Mouse (Mus musculus): ENCODE data around the gene 4930556J24Rik. TPM values are rescaled to one million over a fixed set of nuclear protein-coding genes. Genes with fewer than 3 reads are reported as not detected.
A peak's percentile ranks its signal among the peaks of the same experiment; 100 is the strongest.
"Not testable (repeated sequence)": the region's sequence is repeated elsewhere in the genome, so short reads cannot be mapped to it uniquely, and the experiment has no call there.

Gene 4930556J24Rik
- polyA plus RNA-seq, 1 experiment from 2014 or later = 0.31 TPM

GRCm38 (mm10) chr11:3960901-3961300, 15.7 kb downstream of the 4930556J24Rik start:
- Histone ChIP-seq H3K4me1 (ENCODE audit: insufficient read depth, low read length) (peaks cover 14% of the 10 kb centered on the region), H3K9ac (replicated peaks; ENCODE audit: low read length) (no peak overlapping the region), H3K4me3 (ENCODE audit: low read length) (no peak overlapping the region), H3K36me3 (ENCODE audit: insufficient read depth, low read length) (no peaks in the 10 kb centered on the region), H3K27ac (ENCODE audit: low read length) (no peak overlapping the region), H3K9me3 (ENCODE audit: low read length) (peaks cover 2% of the 10 kb centered on the region; the same call in 1 of the 2 replicates), H3K4me2 (replicated peaks; ENCODE audit: low read depth, low read length) (no peak overlapping the region), H3K27me3 (ENCODE audit: insufficient read depth, low read length) (no peaks in the 10 kb centered on the region)
- no peak for ATAC-seq (ENCODE audit: low FRiP score, low TSS enrichment)
- WGBS = 63% methylated on average over 2 of the region's 2 CpGs

GRCm38 (mm10) chr11:3955371-3955770, 21.2 kb downstream of the 4930556J24Rik start:
- not testable (repeated sequence) for H3K4me3 ChIP-seq (ENCODE audit: low read length); H3K9me3 ChIP-seq (ENCODE audit: low read length); H3K4me1 ChIP-seq (ENCODE audit: insufficient read depth, low read length); H3K36me3 ChIP-seq (ENCODE audit: insufficient read depth, low read length); ATAC-seq (ENCODE audit: low FRiP score, low TSS enrichment); H3K27me3 ChIP-seq (ENCODE audit: insufficient read depth, low read length); H3K4me2 ChIP-seq (replicated peaks; ENCODE audit: low read depth, low read length); H3K9ac ChIP-seq (replicated peaks; ENCODE audit: low read length); H3K27ac ChIP-seq (ENCODE audit: low read length)
- 82% methylated on average over 4 of the region's 4 CpGs for WGBS

GRCm38 (mm10) chr11:3954876-3955275, 21.7 kb downstream of the 4930556J24Rik start:
- not testable (repeated sequence) for H3K9ac ChIP-seq (replicated peaks; ENCODE audit: low read length); H3K4me2 ChIP-seq (replicated peaks; ENCODE audit: low read depth, low read length); H3K36me3 ChIP-seq (ENCODE audit: insufficient read depth, low read length); H3K27me3 ChIP-seq (ENCODE audit: insufficient read depth, low read length); H3K4me3 ChIP-seq (ENCODE audit: low read length); ATAC-seq (ENCODE audit: low FRiP score, low TSS enrichment); H3K9me3 ChIP-seq (ENCODE audit: low read length); H3K27ac ChIP-seq (ENCODE audit: low read length); H3K4me1 ChIP-seq (ENCODE audit: insufficient read depth, low read length)
- WGBS = 85% methylated on average over 5 of the region's 5 CpGs

GRCm38 (mm10) chr11:3946386-3946785, 30.2 kb downstream of the 4930556J24Rik start:
- H3K4me3 ChIP-seq (ENCODE audit: low read length) = no peak overlapping the region
- H3K4me1 ChIP-seq (ENCODE audit: insufficient read depth, low read length) = no peaks in the 10 kb centered on the region
- no peaks in the 10 kb centered on the region for H3K9me3 ChIP-seq (ENCODE audit: low read length)
- no peak overlapping the region for H3K4me2 ChIP-seq (replicated peaks; ENCODE audit: low read depth, low read length)
- no peak for ATAC-seq (ENCODE audit: low FRiP score, low TSS enrichment)
- WGBS = 26% methylated on average over 1 of the region's 1 CpGs
- no peak overlapping the region for H3K27ac ChIP-seq (ENCODE audit: low read length)
- H3K9ac ChIP-seq (replicated peaks; ENCODE audit: low read length) = no peak overlapping the region
- no peaks in the 10 kb centered on the region for H3K36me3 ChIP-seq (ENCODE audit: insufficient read depth, low read length)
- peaks cover 5% of the 10 kb centered on the region; the same call in 1 of the 2 replicates for H3K27me3 ChIP-seq (ENCODE audit: insufficient read depth, low read length)

- no peak overlapping the region for H3K9ac ChIP-seq (replicated peaks; ENCODE audit: low read length)
- ATAC-seq (ENCODE audit: low FRiP score, low TSS enrichment) = no peak
- WGBS = 92% methylated on average over 7 of the region's 7 CpGs
- no peaks in the 10 kb centered on the region for H3K36me3 ChIP-seq (ENCODE audit: insufficient read depth, low read length)
- no peak overlapping the region for H3K27ac ChIP-seq (ENCODE audit: low read length)
- no peak overlapping the region for H3K4me2 ChIP-seq (replicated peaks; ENCODE audit: low read depth, low read length)
- no peaks in the 10 kb centered on the region for H3K4me1 ChIP-seq (ENCODE audit: insufficient read depth, low read length)
- peaks cover 5% of the 10 kb centered on the region; the same call in 1 of the 2 replicates for H3K27me3 ChIP-seq (ENCODE audit: insufficient read depth, low read length)
- no peak overlapping the region for H3K4me3 ChIP-seq (ENCODE audit: low read length)
- no peaks in the 10 kb centered on the region for H3K9me3 ChIP-seq (ENCODE audit: low read length)
These were observed 35.2 kb downstream of the 4930556J24Rik start for GRCm38 (mm10) chr11:3941371-3941770.

GRCm38 (mm10) chr11:3937321-3937874, 39.2 kb downstream of the 4930556J24Rik start:
- no peak overlapping the region for H3K4me3 ChIP-seq (ENCODE audit: low read length)
- no peak overlapping the region for H3K9ac ChIP-seq (replicated peaks; ENCODE audit: low read length)
- 74% methylated on average over 13 of the region's 13 CpGs for WGBS
- H3K4me2 ChIP-seq (replicated peaks; ENCODE audit: low read depth, low read length) = no peak overlapping the region
- H3K27ac ChIP-seq (ENCODE audit: low read length) = peak overlapping the region; percentile 62
- H3K4me1 ChIP-seq (ENCODE audit: insufficient read depth, low read length) = no peaks in the 10 kb centered on the region; the same call in 1 of the 2 replicates
- H3K27me3 ChIP-seq (ENCODE audit: insufficient read depth, low read length) = no peaks in the 10 kb centered on the region
- no peaks in the 10 kb centered on the region for H3K36me3 ChIP-seq (ENCODE audit: insufficient read depth, low read length)
- 0 out of 2 replicates have a peak, but pooled peaks have one; percentile 67 for ATAC-seq (ENCODE audit: low FRiP score, low TSS enrichment)
- H3K9me3 ChIP-seq (ENCODE audit: low read length) = no peaks in the 10 kb centered on the region

- Histone ChIP-seq H3K27me3 (ENCODE audit: insufficient read depth, low read length) (no peaks in the 10 kb centered on the region), H3K36me3 (ENCODE audit: insufficient read depth, low read length) (no peaks in the 10 kb centered on the region), H3K9ac (replicated peaks; ENCODE audit: low read length) (no peak overlapping the region), H3K4me2 (replicated peaks; ENCODE audit: low read depth, low read length) (no peak overlapping the region), H3K4me1 (ENCODE audit: insufficient read depth, low read length) (peaks cover 6% of the 10 kb centered on the region), H3K9me3 (ENCODE audit: low read length) (no peaks in the 10 kb centered on the region), H3K4me3 (ENCODE audit: low read length) (no peak overlapping the region), H3K27ac (ENCODE audit: low read length) (no peak overlapping the region)
- 72% methylated on average over 3 of the region's 3 CpGs for WGBS
- no peak for ATAC-seq (ENCODE audit: low FRiP score, low TSS enrichment)
These were observed 40.3 kb downstream of the 4930556J24Rik start for GRCm38 (mm10) chr11:3936318-3936717.

- Histone ChIP-seq H3K4me1 (ENCODE audit: insufficient read depth, low read length) (peaks cover 14% of the 10 kb centered on the region), H3K4me3 (ENCODE audit: low read length) (no peak overlapping the region), H3K4me2 (replicated peaks; ENCODE audit: low read depth, low read length) (no peak overlapping the region), H3K27me3 (ENCODE audit: insufficient read depth, low read length) (no peaks in the 10 kb centered on the region), H3K36me3 (ENCODE audit: insufficient read depth, low read length) (no peaks in the 10 kb centered on the region), H3K9me3 (ENCODE audit: low read length) (no peaks in the 10 kb centered on the region), H3K27ac (ENCODE audit: low read length) (peak overlapping the region; percentile 24; the same call in 1 of the 2 replicates), H3K9ac (replicated peaks; ENCODE audit: low read length) (no peak overlapping the region)
- 66% methylated on average over 4 of the region's 4 CpGs for WGBS
- ATAC-seq (ENCODE audit: low FRiP score, low TSS enrichment) = 0 out of 2 replicates have a peak, but pooled peaks have one; percentile 20
These were observed 41.4 kb downstream of the 4930556J24Rik start for GRCm38 (mm10) chr11:3935135-3935534.

- Histone ChIP-seq H3K27me3 (ENCODE audit: insufficient read depth, low read length) (no peaks in the 10 kb centered on the region), H3K9ac (replicated peaks; ENCODE audit: low read length) (no peak overlapping the region)
- 84% methylated on average over 9 of the region's 9 CpGs for WGBS
These were observed 42.8 kb downstream of the 4930556J24Rik start for GRCm38 (mm10) chr11:3933756-3934285.

GRCm38 (mm10) chr11:3931511-3932211, 44.9 kb downstream of the 4930556J24Rik start, which contains the start of gene Tcn2:
Gene Tcn2 (minus strand): TSS chr11:3932159.
- under 1% methylated on average over 22 of the region's 26 CpGs for WGBS
- peak within 1 kb of the TSS; percentile 55 for H3K4me3 ChIP-seq (ENCODE audit: low read length)
- peak; percentile 74 for ATAC-seq (ENCODE audit: low FRiP score, low TSS enrichment)
- H3K4me2 ChIP-seq (replicated peaks; ENCODE audit: low read depth, low read length) = peak within 1 kb of the TSS; percentile 68
- no peaks in the 10 kb centered on the region for H3K27me3 ChIP-seq (ENCODE audit: insufficient read depth, low read length)
- H3K27ac ChIP-seq (ENCODE audit: low read length) = peak within 1 kb of the TSS; percentile 48; the same call in 1 of the 2 replicates
- no peaks in the 10 kb centered on the region for H3K36me3 ChIP-seq (ENCODE audit: insufficient read depth, low read length)
- H3K9ac ChIP-seq (replicated peaks; ENCODE audit: low read length) = peak within 1 kb of the TSS; percentile 58
- H3K4me1 ChIP-seq (ENCODE audit: insufficient read depth, low read length) = peaks cover 14% of the 10 kb centered on the region
- no peaks in the 10 kb centered on the region for H3K9me3 ChIP-seq (ENCODE audit: low read length)

More at GRCm38 (mm10) chr11:3933756-3934285, 42.8 kb downstream of the 4930556J24Rik start:
- no peak overlapping the region for H3K4me2 ChIP-seq (replicated peaks; ENCODE audit: low read depth, low read length)
- H3K36me3 ChIP-seq (ENCODE audit: insufficient read depth, low read length) = no peaks in the 10 kb centered on the region
- ATAC-seq (ENCODE audit: low FRiP score, low TSS enrichment) = no peak
- no peak overlapping the region for H3K27ac ChIP-seq (ENCODE audit: low read length)
- H3K9me3 ChIP-seq (ENCODE audit: low read length) = no peaks in the 10 kb centered on the region
- peaks cover 14% of the 10 kb centered on the region for H3K4me1 ChIP-seq (ENCODE audit: insufficient read depth, low read length)
- H3K4me3 ChIP-seq (ENCODE audit: low read length) = no peak overlapping the region

Data from kidney, embryonic 16.5 days (tissue).